Mouse (Mus musculus) bone marrow macrophage, adult 2 months (primary cell): ENCODE measurements around the gene Syn2.

Experiments
- CTCF ChIP-seq: IDR thresholded peaks from 2 replicates; pipeline ENCODE4 v1.5.1; 2012; ENCODE audit warnings: low read depth, mild to moderate bottlenecking, low read length, moderate library complexity
- POLR2A ChIP-seq: IDR thresholded peaks from 2 replicates; pipeline ENCODE4 v1.6.1; 2012; ENCODE audit warnings: mild to moderate bottlenecking, low read depth, low read length, borderline replicate concordance

DNA sequence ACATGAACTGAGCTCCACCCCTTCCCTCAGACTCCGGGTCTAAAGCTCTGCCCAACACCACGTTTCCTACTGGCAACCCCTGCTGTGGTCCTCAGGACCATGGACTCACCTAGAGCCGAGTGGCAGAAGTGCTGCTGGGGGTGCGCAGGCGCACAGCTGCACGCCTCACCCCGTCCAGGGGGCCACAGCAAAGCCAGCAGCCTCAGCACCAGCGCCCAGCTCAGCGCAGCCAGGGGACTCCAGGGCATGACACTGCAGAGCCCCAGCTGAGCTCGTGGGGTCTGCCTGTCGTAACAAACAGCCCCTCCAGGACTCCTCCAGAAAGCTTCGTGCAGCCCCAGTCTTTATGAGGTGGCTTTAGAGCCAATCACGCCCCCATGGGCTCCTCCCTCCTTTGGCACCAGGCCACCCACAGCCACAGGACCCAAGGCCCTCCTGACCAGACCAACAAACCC, 116.9 kb downstream of the Syn2 start:
- TF ChIP-seq CTCF (no peak), POLR2A (no peak)
